10 mouse cellular contexts compared by ENCODE assay signal in genomic region chr15:98004740-98005159, GRCm38 (mm10). TPM values are rescaled to one million over a fixed set of nuclear protein-coding genes. Genes with fewer than 3 reads are reported as not detected.
A peak's percentile ranks its signal among the peaks of the same experiment; 100 is the strongest.
DNase-seq lines count a peak whose midpoint lies in the region; ATAC-seq and TF ChIP-seq lines count a peak whose summit lies in the region.
"Had no signal": no experiment of that assay in that cellular context is flagged by ENCODE, and none has a peak within 500 bp of the region (broad histone marks: within the 10 kb centered on the region; RNA-seq: fewer than 3 reads in every experiment).

No protein-coding gene starts in this region.

- no peak overlapping the region for H3K27ac ChIP-seq in kidney, postnatal 0 days
- H3K27ac ChIP-seq in forebrain, embryonic 10.5 days, result peak overlapping the region; percentile 93
- H3K27ac ChIP-seq in intestine, embryonic 15.5 days, result no peak overlapping the region
- H3K27ac ChIP-seq in neural tube, embryonic 12.5 days, result 0 out of 2 replicates have a peak overlapping the region, but pooled peaks have one; percentile 2

- peak; percentile 27 for ATAC-seq in kidney, postnatal 0 days (replicated peaks; ENCODE audit: low FRiP score, low read depth)
- ATAC-seq in intestine, embryonic 15.5 days, result no peak
- ATAC-seq in neural tube, embryonic 12.5 days (ENCODE audit: low FRiP score, low read depth), result peak; percentile 7

- peak overlapping the region; percentile 34 for H3K4me3 ChIP-seq in kidney, postnatal 0 days (replicated peaks; ENCODE audit: low read depth, low read length)
- peak overlapping the region; percentile 71 for H3K4me3 ChIP-seq in forebrain, embryonic 10.5 days
- H3K4me3 ChIP-seq in intestine, embryonic 15.5 days (replicated peaks), result peak overlapping the region; percentile 30
- peak overlapping the region; percentile 56 for H3K4me3 ChIP-seq in neural tube, embryonic 12.5 days

- H3K27me3 ChIP-seq in kidney, postnatal 0 days (ENCODE audit: insufficient read depth, low read length), result peaks cover 52% of the 10 kb centered on the region
- H3K27me3 ChIP-seq in forebrain, embryonic 10.5 days (ENCODE audit: poor library complexity, severe bottlenecking), result peaks cover 84% of the 10 kb centered on the region
- peaks cover 65% of the 10 kb centered on the region for H3K27me3 ChIP-seq in intestine, embryonic 15.5 days (replicated peaks)
- H3K27me3 ChIP-seq in neural tube, embryonic 12.5 days (replicated peaks), result peaks cover 19% of the 10 kb centered on the region; the same call in 1 of the 2 replicates

- TF ChIP-seq CTCF in kidney, postnatal 0 days (IDR thresholded peaks at IDR 0.05; ENCODE audit: low read depth), result no peak

- no peak for DNase-seq in kidney, postnatal 0 days (ENCODE audit: low spot score)
- DNase-seq in kidney, adult 11 months, result no peak
- no peak for DNase-seq in forebrain, embryonic 10.5 days (ENCODE audit: extremely low spot score, low spot score)
- DNase-seq in cerebellum, adult 11 months, result no peak
- DNase-seq in testis, postnatal 14 days (ENCODE audit: low spot score), result no peak
- DNase-seq in adipocyte (ENCODE audit: low spot score), result no peak
- DNase-seq: right cerebral cortex, postnatal 25 days had no signal

- peaks cover 31% of the 10 kb centered on the region for H3K4me1 ChIP-seq in kidney, postnatal 0 days (replicated peaks; ENCODE audit: insufficient read depth, low read length)
- H3K4me1 ChIP-seq in forebrain, embryonic 10.5 days, result peaks cover 61% of the 10 kb centered on the region
- H3K4me1 ChIP-seq in intestine, embryonic 15.5 days (replicated peaks), result peaks cover 43% of the 10 kb centered on the region
- H3K4me1 ChIP-seq in neural tube, embryonic 12.5 days, result peaks cover 51% of the 10 kb centered on the region

- H3K9me3 ChIP-seq in kidney, postnatal 0 days (replicated peaks; ENCODE audit: low read length), result no peaks in the 10 kb centered on the region
- H3K9me3 ChIP-seq in forebrain, embryonic 10.5 days, result no peaks in the 10 kb centered on the region
- no peaks in the 10 kb centered on the region for H3K9me3 ChIP-seq in intestine, embryonic 15.5 days
- H3K9me3 ChIP-seq in neural tube, embryonic 12.5 days, result no peaks in the 10 kb centered on the region
- H3K9me3 ChIP-seq: G1E had no signal

- no peaks in the 10 kb centered on the region for H3K36me3 ChIP-seq in kidney, postnatal 0 days (ENCODE audit: insufficient read depth, low read length)
- H3K36me3 ChIP-seq in forebrain, embryonic 10.5 days (replicated peaks), result peaks cover 8% of the 10 kb centered on the region
- H3K36me3 ChIP-seq in intestine, embryonic 15.5 days, result no peaks in the 10 kb centered on the region
- no peaks in the 10 kb centered on the region for H3K36me3 ChIP-seq in neural tube, embryonic 12.5 days
- H3K36me3 ChIP-seq: G1E had no signal

- 2% methylated on average over 19 of the region's 19 CpGs for whole genome bisulfite sequencing in kidney, postnatal 0 days
- under 1% methylated on average over 19 of the region's 19 CpGs for WGBS in forebrain, embryonic 10.5 days
- 2% methylated on average over 18 of the region's 19 CpGs for WGBS in intestine, embryonic 15.5 days
- WGBS in neural tube, embryonic 12.5 days, result 1% methylated on average over 19 of the region's 19 CpGs

- peak overlapping the region; percentile 32; the same call in 1 of the 2 replicates for H3K9ac ChIP-seq in kidney, postnatal 0 days (ENCODE audit: low read depth, low read length)
- H3K9ac ChIP-seq in intestine, embryonic 15.5 days, result peak overlapping the region; percentile 28
- peak overlapping the region; percentile 81 for H3K9ac ChIP-seq in neural tube, embryonic 12.5 days

- H3K4me2 ChIP-seq in kidney, postnatal 0 days (ENCODE audit: low read length), result peak overlapping the region; percentile 65
- peak overlapping the region; percentile 67 for H3K4me2 ChIP-seq in intestine, embryonic 15.5 days (replicated peaks)
- peak overlapping the region; percentile 85 for H3K4me2 ChIP-seq in neural tube, embryonic 12.5 days (replicated peaks)

RNA-seq across cellular contexts. Expression of gene Col2a1, which starts 0.3 kb away (rescaled TPM):
- polyA plus RNA-seq in kidney, postnatal 0 days (2015; fragmentation: Nextera tagmentation; extraction: Ambion mirVana), result 14.8 and 16.4 TPM in 2 replicates
- polyA plus RNA-seq in forebrain, embryonic 10.5 days (2016; fragmentation: Nextera tagmentation; extraction: Ambion mirVana), result 183 and 190 TPM in 2 replicates
- 2.0 and 2.7 TPM in 2 replicates for polyA plus RNA-seq in intestine, embryonic 15.5 days (2015; fragmentation: Nextera tagmentation; extraction: Ambion mirVana)
- polyA plus RNA-seq in neural tube, embryonic 12.5 days (2016; fragmentation: Nextera tagmentation; extraction: Ambion mirVana), result 182 and 193 TPM in 2 replicates
- polyA plus RNA-seq: G1E had no signal

RNA-seq across cellular contexts. Expression of gene Tmem106c, which starts 40.8 kb away (rescaled TPM):
- polyA plus RNA-seq in kidney, postnatal 0 days (2015; fragmentation: Nextera tagmentation; extraction: Ambion mirVana), result 55.0 and 58.3 TPM in 2 replicates
- polyA plus RNA-seq in forebrain, embryonic 10.5 days (2016; fragmentation: Nextera tagmentation; extraction: Ambion mirVana), result 39.2 and 43.2 TPM in 2 replicates
- 39.3 and 44.4 TPM in 2 replicates for polyA plus RNA-seq in intestine, embryonic 15.5 days (2015; fragmentation: Nextera tagmentation; extraction: Ambion mirVana)
- polyA plus RNA-seq in neural tube, embryonic 12.5 days (2016; fragmentation: Nextera tagmentation; extraction: Ambion mirVana), result 50.2 and 50.8 TPM in 2 replicates

Comparison
In these comparisons a context has a peak if more than half of its experiments do, and no peak if none do; other contexts are left out.
1. H3K27ac ChIP-seq: peak in forebrain, embryonic 10.5 days (single experiment) and neural tube, embryonic 12.5 days (single experiment); none in kidney, postnatal 0 days (single experiment) and intestine, embryonic 15.5 days (single experiment).
2. H3K9ac ChIP-seq: peak in every context shown above with its lines; median percentile 81 in neural tube, embryonic 12.5 days; 32 in kidney, postnatal 0 days; 28 in intestine, embryonic 15.5 days.
3. RNA of gene Col2a1, which starts 0.3 kb away (polyA plus RNA-seq): 183 to 190 TPM in forebrain, embryonic 10.5 days and 182 to 193 TPM in neural tube, embryonic 12.5 days; 14.8 to 16.4 TPM in kidney, postnatal 0 days and 2.0 to 2.7 TPM in intestine, embryonic 15.5 days; every median in the first group is over 10 times any median in the second.
4. Peak in every context shown above with its lines, with median percentiles within 50 percentile points of each other: H3K4me2 ChIP-seq and H3K4me3 ChIP-seq.